Mouse (Mus musculus): ENCODE measurements around the gene Pdcd4. TPM values are rescaled to one million over a fixed set of nuclear protein-coding genes. Genes with fewer than 3 reads are reported as not detected.
A peak's percentile ranks its signal among the peaks of the same experiment; 100 is the strongest.
"Not testable (repeated sequence)": the region's sequence is repeated elsewhere in the genome, so short reads cannot be mapped to it uniquely, and the experiment has no call there.

Pdcd4 gene
- polyA plus RNA-seq, 1 experiment = 8.7 TPM

- no peak for DNase-seq (ENCODE audit: low read depth, low spot score)
- 61% methylated on average over 5 of the region's 5 CpGs for WGBS
Observed at GRCm38 (mm10) chr19:53898046-53898445, 6.0 kb downstream of the Pdcd4 start.

DNA sequence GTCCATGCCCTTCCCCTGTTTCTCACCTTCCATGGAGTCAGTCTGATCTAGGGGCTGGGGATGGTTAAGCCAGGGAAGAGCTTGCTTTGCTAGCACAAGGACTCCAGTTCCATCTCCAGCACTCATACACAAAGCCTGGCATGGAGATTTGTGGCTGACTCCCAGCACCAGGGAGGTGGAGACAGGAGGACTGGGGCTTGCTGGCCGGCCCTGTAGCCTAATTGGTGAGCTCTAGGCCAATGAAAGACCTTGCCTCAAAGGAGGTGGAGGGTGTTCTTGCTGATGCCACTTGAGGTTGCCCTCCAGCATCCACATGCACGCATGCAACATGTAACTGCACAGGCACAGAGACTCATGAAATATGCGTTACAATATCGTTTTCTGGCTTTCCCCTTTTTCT, 6.5 kb downstream of the Pdcd4 start:
- 81% methylated on average over 4 of the region's 4 CpGs for WGBS
- DNase-seq (ENCODE audit: low read depth, low spot score) = no peak

DNA sequence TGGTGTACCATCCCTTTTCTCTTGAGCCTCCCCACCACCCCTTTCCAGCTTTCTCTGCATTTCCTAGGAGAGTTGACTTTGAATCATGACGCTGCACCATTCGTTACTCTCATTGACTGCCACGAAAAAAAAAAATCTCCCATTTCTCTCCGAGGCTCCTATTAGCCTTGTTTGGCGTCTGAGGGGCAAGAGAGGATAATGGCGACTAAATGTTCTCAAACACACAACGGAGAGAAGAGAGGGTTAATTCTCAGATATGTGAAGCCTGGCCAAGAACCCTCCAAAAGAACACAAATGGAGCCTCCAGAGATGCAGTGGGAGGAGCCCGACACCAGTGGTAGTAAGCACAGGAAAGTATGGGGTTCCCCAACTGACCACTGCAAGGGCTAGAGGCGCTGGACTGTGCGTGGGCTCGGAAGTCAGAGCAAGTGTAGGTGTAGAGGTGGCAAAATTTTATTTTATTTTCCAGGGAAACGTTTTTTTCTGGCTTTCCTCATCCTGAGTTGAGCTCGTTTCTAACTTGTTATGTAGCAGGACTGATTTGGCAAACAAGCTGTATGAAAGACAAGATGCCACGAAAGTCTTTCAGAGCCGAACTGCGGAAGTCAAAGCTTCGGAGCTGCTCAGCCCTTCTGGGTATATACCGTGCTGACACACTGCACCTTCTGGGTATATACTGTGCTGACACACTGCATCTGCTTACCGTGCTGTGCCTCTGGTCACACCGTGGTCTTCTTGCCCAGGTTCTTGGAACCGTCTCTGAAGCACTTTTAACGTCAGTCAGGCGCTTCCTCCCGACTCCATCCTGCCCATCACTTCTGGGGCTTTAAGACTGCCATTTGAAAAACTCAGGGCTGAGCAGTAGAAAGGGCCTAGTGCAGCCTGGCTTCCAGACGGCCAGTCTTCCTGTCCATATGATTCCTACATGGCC, 7.2 kb downstream of the Pdcd4 start:
- DNase-seq (ENCODE audit: low read depth, low spot score) = no peak
- 88% methylated on average over 25 of the region's 25 CpGs for WGBS

- WGBS = 72% methylated on average over 14 of the region's 14 CpGs
- DNase-seq (ENCODE audit: low read depth, low spot score) = no peak
Observed at GRCm38 (mm10) chr19:53899941-53900610, 8.0 kb downstream of the Pdcd4 start.

GRCm38 (mm10) chr19:53901931-53902738, 10.1 kb downstream of the Pdcd4 start:
- DNase-seq (ENCODE audit: low read depth, low spot score) = no peak
- WGBS = 45% methylated on average over 15 of the region's 15 CpGs

GRCm38 (mm10) chr19:53902739-53903487, 10.9 kb downstream of the Pdcd4 start:
- 1% methylated on average over 61 of the region's 61 CpGs for WGBS
- peak; percentile 85 for DNase-seq (ENCODE audit: low read depth, low spot score)

GRCm38 (mm10) chr19:53903507-53904321, 11.7 kb downstream of the Pdcd4 start:
- WGBS = under 1% methylated on average over 78 of the region's 83 CpGs
- no peak for DNase-seq (ENCODE audit: low read depth, low spot score)

DNA sequence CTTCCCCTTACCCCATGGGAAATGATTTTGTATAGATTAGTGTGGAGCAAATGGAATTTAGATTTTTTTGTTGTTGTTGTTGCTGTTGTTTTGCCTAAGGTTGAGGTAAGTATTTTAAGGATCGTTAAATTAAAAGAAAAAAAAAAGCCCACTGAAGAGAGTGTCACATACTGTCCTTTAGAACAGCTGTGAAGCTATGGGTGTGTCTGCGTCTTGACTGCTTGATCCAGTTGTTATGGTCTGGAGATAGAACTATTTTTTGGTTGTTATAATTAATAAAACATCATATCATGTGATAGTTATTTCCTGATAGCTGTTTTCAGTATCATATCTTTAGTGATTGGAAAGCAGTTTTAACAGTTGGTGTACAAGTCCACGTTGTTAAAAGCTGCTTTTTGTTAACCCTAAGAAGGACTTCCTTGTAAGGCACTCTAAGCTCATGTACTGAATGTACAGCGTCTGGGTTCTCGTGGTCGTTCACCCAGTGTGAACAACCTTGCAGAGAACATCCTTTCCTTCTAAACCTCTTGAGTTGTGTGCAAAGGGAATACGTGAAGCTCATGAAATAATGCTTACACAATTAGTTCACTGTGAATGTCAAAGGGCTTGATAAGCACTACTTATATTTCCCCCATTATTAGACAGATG, 12.9 kb downstream of the Pdcd4 start:
- DNase-seq (ENCODE audit: low read depth, low spot score) = no peak
- WGBS = 5% methylated on average over 7 of the region's 7 CpGs

GRCm38 (mm10) chr19:53906033-53906702, 14.1 kb downstream of the Pdcd4 start:
- 3% methylated on average over 6 of the region's 6 CpGs for WGBS
- DNase-seq (ENCODE audit: low read depth, low spot score) = no peak

GRCm38 (mm10) chr19:53906703-53907070, 14.7 kb downstream of the Pdcd4 start:
- DNase-seq (ENCODE audit: low read depth, low spot score) = not testable (repeated sequence)

GRCm38 (mm10) chr19:53914950-53915349, 22.9 kb downstream of the Pdcd4 start:
- 51% methylated on average over 4 of the region's 4 CpGs for WGBS
- DNase-seq (ENCODE audit: low read depth, low spot score) = no peak

GRCm38 (mm10) chr19:53919541-53919940, 27.5 kb downstream of the Pdcd4 start:
- no peak for DNase-seq (ENCODE audit: low read depth, low spot score)
- 78% methylated on average over 10 of the region's 10 CpGs for WGBS

DNA sequence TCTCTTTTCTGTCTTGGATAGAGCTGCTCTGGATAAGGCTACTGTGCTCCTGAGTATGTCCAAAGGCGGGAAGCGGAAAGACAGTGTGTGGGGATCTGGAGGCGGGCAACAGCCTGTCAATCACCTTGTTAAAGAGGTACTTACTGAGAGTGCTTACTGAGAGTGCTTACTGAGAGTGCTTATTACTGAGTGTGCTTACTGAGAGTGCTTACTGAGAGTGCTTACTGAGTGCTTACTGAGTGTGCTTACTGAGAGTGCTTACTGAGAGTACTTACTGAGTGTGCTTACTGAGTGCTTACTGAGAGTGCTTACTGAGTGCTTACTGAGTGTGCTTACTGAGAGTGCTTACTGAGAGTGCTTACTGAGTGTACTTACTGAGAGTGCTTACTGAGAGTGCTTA, 30.0 kb downstream of the Pdcd4 start:
- not testable (repeated sequence) for DNase-seq (ENCODE audit: low read depth, low spot score)
- 94% methylated on average over 3 of the region's 3 CpGs for WGBS

DNA sequence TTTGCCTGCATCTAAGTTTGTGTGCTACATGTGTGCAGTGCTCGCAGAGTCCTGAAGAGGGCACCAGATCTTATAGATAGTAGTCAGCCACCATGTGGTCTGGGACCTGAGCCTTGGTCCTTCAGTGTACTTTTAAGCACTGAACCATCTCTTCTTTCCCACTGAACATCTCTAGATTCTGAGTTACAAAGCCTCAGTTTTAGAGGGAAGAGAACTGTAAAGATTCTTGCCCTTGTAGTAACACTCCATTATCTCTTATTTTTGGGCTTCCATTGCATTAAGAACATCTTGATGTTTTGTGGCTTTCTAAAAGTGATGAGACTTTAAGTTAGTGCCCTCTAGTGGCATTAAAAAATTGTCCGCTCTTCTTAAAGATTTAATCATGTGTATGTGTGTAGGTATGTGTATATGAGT, 33.3 kb downstream of the Pdcd4 start:
- 87% methylated on average over 2 of the region's 2 CpGs for WGBS
- no peak for DNase-seq (ENCODE audit: low read depth, low spot score)

GRCm38 (mm10) chr19:53926705-53927104, 34.7 kb downstream of the Pdcd4 start:
- WGBS = 98% methylated on average over 1 of the region's 1 CpGs
- no peak for DNase-seq (ENCODE audit: low read depth, low spot score)

- 70% methylated on average over 3 of the region's 3 CpGs for WGBS
Observed at GRCm38 (mm10) chr19:53929218-53929617, 37.2 kb downstream of the Pdcd4 start.

DNA sequence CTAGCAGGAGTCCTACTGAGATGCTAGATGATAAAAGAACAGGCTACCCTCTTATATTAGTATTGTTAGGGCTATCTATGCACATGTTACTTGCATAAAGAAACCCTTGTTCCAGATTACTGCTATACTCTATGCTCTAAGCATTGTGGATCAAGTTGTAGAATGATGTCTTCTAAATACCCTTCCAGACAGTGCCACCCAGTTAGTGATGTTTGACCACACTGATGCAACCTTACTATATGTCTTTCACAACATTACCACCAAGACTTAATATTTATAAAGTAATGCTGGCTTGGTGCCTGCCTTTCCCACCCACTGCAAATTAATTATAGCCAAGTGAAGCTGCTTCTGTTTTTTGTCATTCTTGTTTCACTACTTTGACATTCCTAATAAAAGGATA, 41.0 kb downstream of the Pdcd4 start:
- no peak for DNase-seq (ENCODE audit: low read depth, low spot score)

More at GRCm38 (mm10) chr19:53929218-53929617, 37.2 kb downstream of the Pdcd4 start:
- no peak for DNase-seq (ENCODE audit: low read depth, low spot score)

DNA sequence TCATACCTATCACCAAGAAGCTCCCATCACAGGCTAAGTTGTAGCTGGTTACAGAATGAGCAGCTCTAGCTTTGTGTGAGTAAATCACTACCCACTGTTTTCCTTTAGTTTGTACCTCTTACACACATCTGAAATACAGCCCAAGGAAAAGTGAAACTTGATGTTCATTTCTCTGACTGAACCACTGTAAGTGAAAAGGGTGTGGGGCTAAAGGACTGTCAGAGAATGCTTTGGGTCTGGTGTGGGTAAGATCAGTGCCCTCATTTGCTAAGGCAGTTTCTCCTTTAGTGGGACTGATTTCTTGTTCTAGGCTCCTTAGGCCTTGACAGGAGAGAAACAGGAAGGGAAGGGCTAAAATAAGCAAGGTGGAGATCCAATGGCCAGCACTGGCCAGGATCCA, 42.0 kb downstream of the Pdcd4 start:
- DNase-seq (ENCODE audit: low read depth, low spot score) = no peak
